Mouse (Mus musculus) CD4-positive helper T cell, adult 2 months (primary cell): ENCODE results near the gene Hivep3.

Experiments
- DNase-seq: peaks from one replicate; pipeline ENCODE4 v3.0.0-alpha.2; 2012; ENCODE audit warnings: low read depth, missing footprints, low spot score

Gene Hivep3

GRCm38 (mm10) chr4:120057529-120057928 is 323.9 kb downstream of the Hivep3 start:
- no peak for DNase-seq

DNA sequence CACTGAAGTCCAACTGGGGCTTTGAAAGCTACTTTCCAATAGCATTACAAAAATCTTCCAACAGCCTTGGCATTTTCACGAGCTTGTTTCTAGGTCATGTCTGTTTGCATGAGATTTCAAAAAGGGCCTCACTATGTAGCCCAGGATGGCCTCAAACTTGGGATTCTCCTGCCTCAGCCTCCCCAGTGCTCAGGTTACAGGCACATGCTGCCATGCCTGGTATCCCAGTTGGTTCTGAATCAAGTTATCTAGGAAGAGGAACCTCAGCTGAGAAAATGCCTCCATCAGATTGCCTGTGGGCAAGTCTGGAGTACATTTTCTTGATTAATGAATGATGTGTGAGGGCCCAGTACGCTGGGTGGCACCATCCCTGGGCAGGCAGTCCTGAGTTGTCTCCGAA is 324.6 kb downstream of the Hivep3 start:
- DNase-seq: no peak

GRCm38 (mm10) chr4:120058794-120059193 is 325.2 kb downstream of the Hivep3 start:
- no peak for DNase-seq

DNA sequence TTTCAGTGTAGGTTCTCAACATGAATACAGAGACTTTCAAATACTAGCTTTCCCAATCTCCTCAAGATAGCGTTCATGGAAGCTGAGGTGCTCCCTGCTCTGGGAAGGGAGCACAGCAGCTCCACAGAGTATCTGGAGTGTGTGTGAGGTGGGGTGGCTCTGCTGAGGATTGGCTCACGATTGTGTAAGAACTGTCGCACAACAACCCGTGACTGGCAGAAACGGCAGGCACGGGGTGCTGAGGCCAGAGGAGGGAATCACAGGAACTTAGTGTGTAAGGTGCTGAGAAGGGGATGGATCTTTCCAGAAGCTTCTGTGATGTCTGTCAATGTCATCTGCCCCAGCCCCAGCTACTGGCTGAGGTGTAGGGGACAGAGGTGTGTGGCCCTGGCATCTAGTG is 328.1 kb downstream of the Hivep3 start:
- DNase-seq: no peak

DNA sequence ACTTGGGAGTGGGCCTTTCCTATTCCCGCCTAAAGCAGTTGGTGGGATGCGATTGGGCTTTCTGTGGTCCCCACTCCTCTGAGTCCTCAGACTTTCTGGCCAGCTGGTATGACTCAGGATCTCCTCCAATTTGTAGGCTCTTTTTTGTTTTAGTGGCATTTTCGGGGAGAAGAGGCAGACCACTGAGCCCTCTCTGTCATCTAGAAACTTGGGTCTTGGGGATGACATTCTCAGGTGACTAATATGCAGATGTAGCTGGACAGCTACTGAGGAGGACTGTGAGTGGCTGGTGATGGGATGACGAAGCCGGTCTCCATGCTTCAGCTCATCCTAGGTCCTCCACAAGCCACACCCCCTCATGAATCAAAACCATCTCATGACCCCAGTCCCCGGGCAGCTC is 328.6 kb downstream of the Hivep3 start:
- no peak for DNase-seq

DNA sequence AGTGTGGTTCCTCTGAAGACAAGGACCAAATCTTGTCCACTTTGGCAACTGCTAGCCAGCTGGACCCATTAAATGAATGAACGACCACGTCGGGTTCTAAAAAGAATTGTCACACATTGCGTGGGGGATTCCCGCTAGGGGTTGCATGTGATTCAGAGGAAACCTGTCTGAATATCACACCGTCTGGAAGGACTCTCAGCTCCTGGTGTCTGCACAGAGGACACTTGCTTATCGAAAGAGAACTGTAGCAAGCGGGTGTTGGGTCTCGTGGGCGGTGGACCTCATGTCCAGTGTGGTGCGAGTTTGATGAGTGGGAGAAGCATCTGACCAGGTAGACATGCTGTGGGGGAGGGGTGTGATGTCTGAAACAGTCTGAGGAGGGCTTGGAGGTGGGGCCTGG is 329.2 kb downstream of the Hivep3 start:
- DNase-seq: no peak

GRCm38 (mm10) chr4:120063353-120064124 is 330.0 kb downstream of the Hivep3 start:
- DNase-seq: no peak

DNA sequence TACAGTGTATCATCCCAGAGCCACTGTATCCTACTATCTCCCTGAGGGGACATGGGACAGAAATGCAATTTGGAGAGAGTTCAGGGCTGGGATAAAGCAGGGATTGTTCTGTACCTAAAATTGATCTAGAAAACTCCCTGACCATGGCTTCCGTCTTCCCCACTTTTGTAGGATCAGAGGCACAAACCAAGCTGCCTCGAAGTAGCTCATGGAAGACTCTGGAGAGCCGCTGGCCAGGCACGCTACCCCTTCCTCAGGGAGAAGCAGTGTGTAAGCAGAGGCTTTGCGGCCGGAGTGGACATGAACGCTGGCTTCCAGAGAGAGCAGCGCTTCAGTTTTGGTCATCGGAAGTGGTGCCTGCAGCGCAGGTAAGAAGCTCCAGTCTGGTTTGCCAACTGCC is 331.1 kb downstream of the Hivep3 start, which contains the start of gene AL607142.1:
TSS of gene AL607142.1 (plus strand) at position 301 of the 400 bp plus-strand sequence.
- no peak for DNase-seq

- DNase-seq: no peak
Measured at GRCm38 (mm10) chr4:120066841-120067591, 333.4 kb downstream of the Hivep3 start.

- no peak for DNase-seq
Measured at GRCm38 (mm10) chr4:120067592-120068235, 334.1 kb downstream of the Hivep3 start.

- DNase-seq: no peak
Measured at GRCm38 (mm10) chr4:120068883-120069581, 335.4 kb downstream of the Hivep3 start.

DNA sequence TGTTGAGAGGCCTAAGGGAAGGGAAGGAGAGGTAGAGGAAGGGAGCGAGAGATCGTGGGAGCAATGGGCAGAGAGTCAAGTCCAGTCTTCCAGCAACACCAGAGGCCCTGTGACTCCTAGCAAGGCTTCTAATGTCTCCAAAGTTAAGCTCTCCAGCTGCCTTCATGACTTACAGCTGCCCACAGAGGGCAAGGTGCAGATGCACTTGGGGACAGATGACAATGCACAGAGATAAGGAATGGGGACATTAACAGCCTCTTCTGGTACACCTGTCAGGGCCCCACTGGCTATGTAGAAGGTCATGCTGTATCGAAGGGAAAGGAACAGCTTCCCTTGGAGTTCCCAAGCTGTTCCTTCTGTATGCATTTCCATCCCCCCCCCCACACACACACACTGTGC is 336.0 kb downstream of the Hivep3 start:
- DNase-seq: no peak

DNA sequence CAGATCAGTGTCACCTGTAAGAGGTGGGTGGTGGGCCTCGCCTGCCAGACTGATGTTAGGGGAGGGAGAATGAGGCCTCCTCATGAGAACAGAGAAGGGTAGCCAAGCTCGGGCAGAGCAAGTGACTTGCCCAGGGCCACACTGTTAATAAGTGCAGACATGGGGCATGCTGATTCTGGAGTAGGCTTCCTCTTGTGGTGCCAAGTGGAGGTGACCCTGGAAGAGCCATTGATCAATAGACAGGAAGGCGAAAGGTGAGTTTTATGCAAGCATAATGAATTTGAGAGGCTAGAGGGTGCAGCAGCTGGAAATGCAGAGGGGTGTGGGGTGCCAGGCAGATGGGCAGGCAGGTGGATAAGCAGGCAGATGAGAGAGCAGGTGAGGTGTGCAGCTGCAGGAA is 337.8 kb downstream of the Hivep3 start:
- DNase-seq: no peak

DNA sequence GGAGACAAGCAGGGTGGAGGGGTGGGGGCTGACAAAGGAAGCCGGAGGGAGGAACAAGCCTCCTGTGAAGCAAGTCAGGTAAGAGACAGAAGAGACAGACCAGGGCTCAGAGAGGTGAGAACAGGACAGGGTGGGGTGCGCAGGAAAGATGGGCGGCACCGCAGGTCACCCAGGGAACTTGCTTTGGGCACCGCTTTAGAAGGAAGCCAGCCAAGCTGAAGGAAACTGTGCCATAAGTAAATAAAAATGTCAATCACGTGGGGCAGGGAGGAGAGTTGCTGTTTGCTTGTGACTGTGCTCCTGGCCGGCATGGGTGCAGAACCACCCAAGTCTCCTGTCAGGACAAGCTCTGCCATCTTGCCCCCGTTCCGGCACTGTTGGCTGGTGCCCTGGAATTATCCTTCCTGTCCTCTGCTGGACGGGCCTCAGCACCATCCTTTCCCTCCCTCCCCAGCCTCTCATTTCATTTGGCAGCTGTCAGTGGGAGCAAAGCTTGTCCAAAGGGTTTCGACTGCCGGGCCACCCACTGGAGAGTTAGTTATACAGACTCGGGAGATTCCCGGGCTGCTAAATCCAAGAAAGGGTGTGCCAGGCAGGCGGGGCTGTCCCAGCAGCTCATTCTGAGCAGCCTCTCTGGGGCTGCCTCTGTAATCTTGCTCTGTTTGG is 338.4 kb downstream of the Hivep3 start:
- DNase-seq: no peak

DNA sequence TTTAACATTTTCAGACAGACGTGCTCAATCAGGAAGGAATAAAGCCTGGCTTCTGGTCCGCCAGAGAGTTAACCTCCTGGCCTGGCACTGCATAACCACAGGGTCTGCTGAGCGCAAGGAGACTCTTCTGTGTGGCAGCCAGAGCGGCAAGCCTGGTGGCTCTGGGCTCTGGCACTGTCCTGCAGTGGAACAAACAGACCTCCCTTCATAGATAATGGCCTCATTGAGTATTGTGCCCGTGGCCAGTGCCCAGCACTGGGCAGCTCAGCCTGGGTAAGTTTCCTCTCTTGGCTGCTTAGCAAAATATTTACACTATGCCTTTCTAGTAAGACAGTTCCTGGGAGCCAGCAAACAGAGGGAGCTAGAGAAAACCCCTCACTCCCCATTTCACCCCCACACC is 340.5 kb downstream of the Hivep3 start:
- no peak for DNase-seq

DNA sequence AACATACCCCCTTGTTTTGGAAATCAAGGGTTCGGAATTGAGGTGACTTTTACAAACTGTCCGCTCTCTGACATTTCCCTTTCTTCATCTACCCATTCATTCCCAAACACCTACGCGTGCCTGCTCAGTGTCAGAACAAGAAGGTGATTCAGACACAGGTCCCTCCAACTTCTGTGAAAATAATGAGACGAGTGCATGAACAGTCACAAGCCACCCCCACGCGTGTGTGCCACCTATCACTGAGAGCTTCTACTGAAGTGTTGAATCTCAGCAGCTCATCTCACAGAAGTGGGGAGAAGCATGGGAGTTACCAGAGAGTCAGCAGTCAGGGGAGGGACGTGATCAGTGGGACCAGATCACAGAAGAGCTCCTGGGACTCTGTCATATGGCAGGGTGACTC is 343.7 kb downstream of the Hivep3 start:
- no peak for DNase-seq

DNA sequence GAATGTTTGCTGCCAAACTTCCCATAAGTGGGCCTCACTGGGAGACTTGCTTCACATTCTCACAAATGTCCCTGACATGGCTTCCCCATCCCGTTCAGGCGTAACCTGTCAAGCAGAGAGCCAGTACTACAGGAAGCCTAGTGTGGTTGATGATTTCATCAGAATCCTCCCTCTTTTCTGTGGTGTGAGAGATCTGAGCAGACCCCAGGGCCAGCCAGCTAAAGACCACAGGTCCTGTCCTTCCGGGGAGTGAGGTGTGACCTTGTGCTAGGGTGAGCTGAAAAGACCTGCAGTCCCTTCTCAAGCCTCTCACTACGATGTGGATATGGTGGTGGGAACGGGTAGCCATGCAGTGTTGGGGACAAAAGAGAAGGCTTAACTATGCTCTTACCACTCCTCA is 348.9 kb downstream of the Hivep3 start:
- no peak for DNase-seq

DNA sequence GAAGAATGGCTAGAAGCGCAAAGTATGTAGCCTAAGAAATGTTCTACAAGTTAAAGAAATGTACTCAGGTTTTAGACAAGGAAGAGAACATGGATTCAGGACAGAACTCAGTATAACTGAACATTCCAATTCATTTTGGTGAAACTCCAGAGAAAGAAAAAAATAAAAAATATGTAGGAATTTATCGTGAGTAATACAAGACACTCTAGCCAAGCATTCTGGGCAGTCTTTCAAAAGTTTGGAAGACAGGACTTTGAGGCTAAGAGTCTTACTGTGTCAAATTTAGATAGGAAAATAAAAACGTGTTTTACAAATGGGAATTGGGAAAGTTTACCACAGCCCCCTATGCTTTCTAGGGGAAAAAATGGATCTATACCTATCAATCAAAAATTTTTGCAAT is 350.1 kb downstream of the Hivep3 start:
- DNase-seq: no peak

GRCm38 (mm10) chr4:120089536-120089935 is 356.0 kb downstream of the Hivep3 start:
- DNase-seq: no peak

- no peak for DNase-seq
Measured at GRCm38 (mm10) chr4:120091997-120092783, 358.6 kb downstream of the Hivep3 start.

DNA sequence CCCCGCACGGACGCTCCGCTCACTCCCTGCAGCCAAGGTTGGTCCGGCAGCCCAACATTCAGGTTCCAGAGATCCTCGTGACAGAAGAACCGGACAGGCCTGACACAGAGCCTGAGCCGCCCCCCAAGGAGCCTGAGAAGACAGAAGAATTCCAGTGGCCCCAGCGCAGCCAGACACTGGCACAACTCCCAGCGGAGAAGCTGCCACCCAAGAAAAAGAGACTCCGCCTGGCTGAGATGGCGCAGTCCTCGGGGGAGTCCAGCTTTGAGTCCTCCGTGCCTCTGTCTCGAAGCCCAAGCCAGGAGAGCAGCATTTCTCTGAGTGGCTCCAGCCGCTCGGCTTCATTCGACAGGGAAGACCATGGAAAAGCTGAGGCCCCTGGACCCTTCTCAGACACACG is 363.4 kb downstream of the Hivep3 start:
- no peak for DNase-seq
